Mouse (Mus musculus) liver, adult (tissue): Measurements from ENCODE around the gene Nova1.

ENCODE experiments used
- GATA4 ChIP-seq: IDR thresholded peaks from 2 replicates; pipeline ENCODE4 v1.6.1; 2014; ENCODE audit warnings: mild to moderate bottlenecking, low read length; ENCODE audit not compliant: insufficient replicate concordance

The Nova1 gene

GRCm38 (mm10) chr12:46733261-46733660, 85.5 kb downstream of the Nova1 start:
- TF ChIP-seq GATA4, result no peak

- no peak for TF ChIP-seq GATA4
Observed at GRCm38 (mm10) chr12:46731943-46732342, 86.8 kb downstream of the Nova1 start.

GRCm38 (mm10) chr12:46721914-46722313, 96.8 kb downstream of the Nova1 start:
- TF ChIP-seq GATA4, result no peak

DNA sequence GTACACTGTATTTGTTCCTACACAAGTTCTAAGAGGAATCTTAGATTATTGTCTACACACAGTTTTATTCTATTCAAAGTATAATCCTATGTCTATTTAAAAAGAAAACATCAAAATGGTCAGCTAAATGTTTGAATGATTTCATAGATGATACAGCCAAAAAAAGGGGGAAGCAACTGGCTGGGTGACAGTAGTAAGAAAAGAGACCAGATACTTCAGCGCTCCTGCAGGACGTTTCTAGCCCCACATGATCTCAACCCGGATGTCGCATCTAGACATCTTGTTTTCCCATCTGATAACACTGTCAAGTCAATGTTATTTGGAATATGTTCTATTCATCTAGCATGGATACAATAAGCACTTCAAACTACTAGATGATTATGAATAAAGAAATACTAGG, 99.7 kb downstream of the Nova1 start:
- TF ChIP-seq GATA4, result no peak; the same call in 1 of the 2 replicates

- no peak for TF ChIP-seq GATA4
Observed at GRCm38 (mm10) chr12:46710094-46710493, 108.6 kb downstream of the Nova1 start.

GRCm38 (mm10) chr12:46709475-46709874, 109.3 kb downstream of the Nova1 start:
- no peak for TF ChIP-seq GATA4

DNA sequence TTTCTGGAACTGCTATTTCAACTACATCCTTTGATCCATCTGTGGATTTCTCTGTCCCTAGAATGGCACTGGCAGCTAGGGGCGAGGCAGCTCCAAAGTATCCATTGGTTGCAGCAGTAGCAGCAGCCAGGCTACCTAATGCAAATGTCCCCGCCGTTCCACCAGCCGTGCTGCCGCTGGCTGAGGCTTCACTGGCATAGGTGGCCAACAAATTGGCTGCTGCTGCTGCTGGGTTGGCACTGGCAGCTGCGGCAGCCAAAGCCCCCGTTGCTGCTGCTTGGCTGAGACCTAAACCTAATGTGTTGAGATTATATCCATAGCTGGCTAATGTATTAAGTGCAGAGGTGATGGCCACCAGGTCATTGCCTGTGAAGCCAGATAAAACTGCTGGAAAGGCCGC, 118.5 kb downstream of the Nova1 start:
- no peak for TF ChIP-seq GATA4

- TF ChIP-seq GATA4, result no peak
Observed at GRCm38 (mm10) chr12:46676341-46676740, 142.4 kb downstream of the Nova1 start.

DNA sequence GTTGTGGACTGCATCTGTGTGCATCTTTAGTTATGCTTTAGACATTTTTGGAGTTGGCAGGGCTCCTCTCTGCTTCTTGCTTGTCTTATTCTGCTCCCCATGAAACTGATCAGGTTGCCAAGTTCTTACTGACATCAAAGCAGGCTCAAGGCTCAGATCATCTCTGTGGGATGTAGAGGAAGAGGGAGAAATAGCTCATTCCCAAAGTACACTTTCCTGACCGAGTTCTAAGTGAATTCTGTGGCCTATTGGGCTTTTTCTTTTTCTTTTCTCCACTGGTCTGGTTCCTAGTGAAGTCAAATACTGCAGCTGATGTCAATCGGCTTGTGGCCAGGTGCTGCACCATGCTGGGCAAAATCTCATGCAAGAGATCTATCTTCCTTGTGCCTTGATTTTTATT, 152.0 kb downstream of the Nova1 start:
- TF ChIP-seq GATA4, result no peak

DNA sequence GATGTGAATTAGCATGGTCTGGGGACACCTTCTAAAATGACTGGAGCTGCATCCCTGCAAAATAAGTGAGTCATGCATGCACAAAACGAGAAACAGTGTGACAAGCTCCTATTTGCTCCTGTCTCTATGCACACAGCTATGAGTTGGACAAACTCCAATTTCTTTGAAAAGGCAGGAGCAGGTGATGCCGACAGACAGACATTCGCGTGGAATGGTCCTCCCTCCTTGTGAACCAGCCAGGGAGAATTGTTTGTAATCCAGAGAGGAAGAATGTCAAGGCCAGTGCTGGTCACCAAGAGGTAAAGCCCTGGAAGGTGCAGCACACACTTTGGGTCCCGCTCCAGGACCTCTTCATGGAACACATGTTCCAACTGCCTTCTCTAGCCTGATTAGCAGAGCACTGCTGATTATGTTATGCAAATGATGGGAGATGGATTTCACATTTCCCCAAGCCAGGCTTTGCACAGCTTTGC, 172.6 kb downstream of the Nova1 start:
- no peak for TF ChIP-seq GATA4

- no peak for TF ChIP-seq GATA4
Observed at GRCm38 (mm10) chr12:46645365-46645962, 173.3 kb downstream of the Nova1 start.
